Mouse (Mus musculus): ENCODE measurements around the gene Sergef.

- TF ChIP-seq POLR2A (IDR thresholded peaks at IDR 0.05; ENCODE audit: insufficient read depth, low read depth, low read length) = no peak
- TF ChIP-seq CTCF (IDR thresholded peaks at IDR 0.05; ENCODE audit: insufficient read depth, low read depth, low read length) = no peak
Measured at GRCm38 (mm10) chr7:46529259-46529658, 110.3 kb downstream of the Sergef start.

All from olfactory bulb, adult 2 months (tissue).